Mouse (Mus musculus) forebrain, embryonic 13.5 days (tissue): ENCODE measurements around the gene Neu1. TPM values are rescaled to one million over a fixed set of nuclear protein-coding genes. Genes with fewer than 3 reads are reported as not detected.

Experiments
- ATAC-seq: fragments of 200-750 bp; cut with Nextera tagmentation; 2 replicates; pipeline ENCODE4 v1.8.0; 2017
- H3K27ac ChIP-seq: fragments of 300-500 bp; sonication (generic); 2 replicates; pipeline ENCODE4 v1.5.1; 2015; ENCODE audit warnings: inconsistent platforms, mild to moderate bottlenecking, moderate library complexity
- H3K27me3 ChIP-seq: fragments of 300-500 bp; sonication (generic); 2 replicates; pipeline ENCODE4 v1.6.1; 2015; ENCODE audit warnings: mild to moderate bottlenecking, inconsistent platforms
- H3K36me3 ChIP-seq: fragments of 300-500 bp; sonication (generic); 2 replicates; pipeline ENCODE4 v1.6.1; 2015; ENCODE audit warnings: mild to moderate bottlenecking, inconsistent platforms; ENCODE audit not compliant: poor library complexity, severe bottlenecking
- H3K4me1 ChIP-seq: fragments of 300-500 bp; sonication (generic); 2 replicates; pipeline ENCODE4 v1.6.1; 2015; ENCODE audit warnings: inconsistent platforms
- H3K4me2 ChIP-seq: fragments of 300-500 bp; sonication (generic); 2 replicates; pipeline ENCODE4 v1.6.1; 2015; ENCODE audit warnings: inconsistent platforms, mild to moderate bottlenecking, moderate library complexity
- H3K4me3 ChIP-seq: fragments of 300-500 bp; sonication (generic); 2 replicates; pipeline ENCODE4 v1.5.1; 2015; ENCODE audit warnings: mild to moderate bottlenecking, inconsistent platforms
- H3K9ac ChIP-seq: fragments of 300-500 bp; sonication (generic); 2 replicates; pipeline ENCODE4 v1.6.1; 2015; ENCODE audit warnings: mild to moderate bottlenecking, inconsistent platforms
- H3K9me3 ChIP-seq: fragments of 300-500 bp; sonication (generic); replicated peaks from 2 replicates; pipeline ENCODE4 v1.6.1; 2016; ENCODE audit warnings: inconsistent platforms
- WGBS: fragments of 180-500 bp; shearing (Covaris S2); methylation state at CpG from one replicate; pipeline ENCODE4 v1.1.7; 2015; 5-methylcytosine and 5-hydroxymethylcytosine counted together
- polyA plus RNA-seq: library from polyadenylated mRNA; unstranded; fragments of >200 nt; fragmentation: Nextera tagmentation; extraction: Ambion mirVana; gene quantifications from 2 replicates; pipeline ENCODE4 v1.2.1, GENCODE M21; 2015

Gene Neu1
- 18.0 and 18.7 TPM in 2 replicates for polyA plus RNA-seq

DNA sequence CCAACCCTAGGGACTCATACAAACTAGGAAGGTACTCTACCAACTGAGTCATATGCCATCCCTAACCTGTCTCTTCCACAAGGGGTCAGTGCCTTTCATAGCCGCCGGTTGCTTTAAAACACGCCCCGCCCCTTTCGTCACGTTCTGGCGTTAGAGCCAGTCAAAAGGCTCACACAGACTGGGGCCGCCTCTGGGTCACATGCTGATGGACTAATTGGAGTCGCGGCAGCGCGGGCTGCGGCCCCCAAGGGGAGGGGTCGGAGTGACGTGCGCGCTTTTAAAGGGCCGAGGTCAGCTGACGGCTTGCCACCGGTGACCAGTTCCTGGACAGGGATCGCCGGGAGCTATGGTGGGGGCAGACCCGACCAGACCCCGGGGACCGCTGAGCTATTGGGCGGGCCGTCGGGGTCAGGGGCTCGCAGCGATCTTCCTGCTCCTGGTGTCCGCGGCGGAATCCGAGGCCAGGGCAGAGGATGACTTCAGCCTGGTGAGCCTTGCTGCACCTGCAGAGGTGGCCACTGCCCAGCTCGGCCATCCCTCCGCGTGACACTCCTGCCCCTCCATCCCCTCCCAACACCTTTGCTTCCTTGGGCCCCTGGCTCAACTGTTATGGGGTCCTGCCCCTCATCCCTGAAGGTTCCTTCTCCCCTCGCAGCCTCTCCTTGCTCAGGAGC, at the start of gene Neu1:
Gene Neu1, plus strand, starts transcription at position 193 of the 674 bp plus-strand sequence.
- Histone ChIP-seq H3K4me3 (peak within 1 kb of the TSS; percentile 80), H3K27me3 (no peaks in the 10 kb centered on the region), H3K9ac (peak within 1 kb of the TSS; percentile 90), H3K4me1 (peaks cover 9% of the 10 kb centered on the region), H3K27ac (peak within 1 kb of the TSS; percentile 40), H3K9me3 (no peaks in the 10 kb centered on the region), H3K4me2 (peak within 1 kb of the TSS; percentile 98), H3K36me3 (peaks cover 20% of the 10 kb centered on the region; the same call in 1 of the 2 replicates)
- under 1% methylated on average over 37 of the region's 38 CpGs for WGBS
- ATAC-seq: peak; percentile 98

DNA sequence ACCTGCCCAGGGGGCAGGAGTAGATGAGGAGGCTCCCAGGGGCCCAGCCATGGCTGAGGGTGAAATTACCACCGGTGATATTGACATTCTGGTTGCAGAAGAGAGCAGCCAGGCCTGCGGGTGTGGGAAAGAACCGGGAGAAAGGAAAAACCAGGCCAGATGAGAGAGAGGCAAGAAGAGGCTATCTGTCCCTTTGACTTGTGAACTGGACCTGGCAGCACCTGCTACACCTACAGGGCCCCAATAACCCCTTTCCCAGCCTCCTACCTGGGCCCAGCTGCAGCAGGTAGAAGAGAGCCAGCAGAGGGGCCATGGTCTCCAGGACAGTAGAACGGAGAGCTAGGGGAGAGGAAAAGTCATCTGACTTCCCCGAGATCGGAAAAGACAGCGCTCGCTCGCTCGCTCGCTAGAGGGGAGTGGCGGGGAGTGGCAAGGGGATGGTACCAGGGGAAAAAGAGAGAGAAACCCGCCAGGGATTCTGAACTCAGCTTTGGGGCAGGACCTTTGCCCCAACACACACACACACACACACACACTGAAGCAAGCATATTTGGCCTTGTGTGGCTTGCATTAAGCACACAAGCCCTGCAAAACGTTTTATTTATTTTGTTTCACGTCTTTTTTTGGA, 49.3 kb upstream of the Neu1 start, which contains the start of gene Gm20547:
Gene Gm20547, minus strand, starts transcription at position 360 of the 628 bp plus-strand sequence.
- Histone ChIP-seq H3K4me3 (no peak within 1 kb of the TSS), H3K9ac (no peak within 1 kb of the TSS), H3K9me3 (no peaks in the 10 kb centered on the region), H3K27me3 (peaks cover 10% of the 10 kb centered on the region; the same call in 1 of the 2 replicates), H3K27ac (no peak within 1 kb of the TSS), H3K4me1 (no peaks in the 10 kb centered on the region), H3K36me3 (no peaks in the 10 kb centered on the region), H3K4me2 (no peak within 1 kb of the TSS)
- WGBS: 9% methylated on average over 15 of the region's 15 CpGs
- no peak for ATAC-seq

DNA sequence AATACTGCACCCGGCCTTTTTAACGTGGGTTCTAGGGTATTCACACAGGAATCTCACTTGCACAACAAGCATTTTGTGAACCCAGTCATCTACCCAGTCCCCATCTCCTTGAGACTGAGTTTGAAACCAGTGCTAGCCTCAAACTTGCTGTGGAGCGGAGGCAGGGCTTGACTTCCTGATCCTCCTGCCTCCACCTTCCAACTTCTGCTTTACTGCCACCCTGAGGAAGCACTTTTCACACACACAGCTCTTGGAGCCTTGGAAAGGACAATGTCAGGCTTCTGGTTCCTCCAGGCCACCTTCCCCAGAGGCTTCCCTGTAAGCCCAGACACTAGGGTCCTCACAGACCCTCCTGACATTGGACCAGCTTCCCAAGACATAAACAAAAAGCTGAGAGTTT, 47.7 kb upstream of the Neu1 start:
- no peaks in the 10 kb centered on the region for H3K9me3 ChIP-seq
- H3K27me3 ChIP-seq: peaks cover 10% of the 10 kb centered on the region; the same call in 1 of the 2 replicates
- no peak for ATAC-seq
- H3K36me3 ChIP-seq: no peaks in the 10 kb centered on the region
- H3K4me1 ChIP-seq: no peaks in the 10 kb centered on the region
- WGBS: 65% methylated on average over 3 of the region's 3 CpGs
- no peak overlapping the region for H3K9ac ChIP-seq
- H3K4me3 ChIP-seq: no peak overlapping the region
- no peak overlapping the region for H3K27ac ChIP-seq
- H3K4me2 ChIP-seq: no peak overlapping the region

DNA sequence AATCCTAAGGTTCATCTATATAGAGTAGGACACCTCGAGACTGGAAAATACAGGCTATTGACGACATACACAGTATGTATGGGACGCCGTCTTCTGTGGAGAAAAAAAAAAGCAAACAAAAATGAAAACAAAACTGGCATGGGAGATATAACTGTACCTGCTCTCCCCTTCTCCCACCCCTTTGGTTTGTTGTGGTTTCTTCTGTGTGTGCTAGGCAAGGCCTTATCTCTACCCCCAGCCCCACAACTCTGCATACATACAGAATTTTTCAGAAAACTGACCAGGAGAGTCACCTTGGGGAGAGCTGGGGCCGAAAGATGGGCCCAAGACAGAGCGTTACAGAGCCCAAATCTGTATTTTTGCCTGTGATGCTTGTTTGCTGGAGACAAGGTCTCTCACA, 46.3 kb upstream of the Neu1 start:
- Histone ChIP-seq H3K9me3 (no peaks in the 10 kb centered on the region), H3K36me3 (no peaks in the 10 kb centered on the region), H3K27ac (no peak overlapping the region), H3K27me3 (peaks cover 10% of the 10 kb centered on the region; the same call in 1 of the 2 replicates), H3K4me1 (no peaks in the 10 kb centered on the region), H3K4me2 (no peak overlapping the region), H3K4me3 (no peak overlapping the region), H3K9ac (no peak overlapping the region)
- no peak for ATAC-seq
- WGBS: 87% methylated on average over 6 of the region's 6 CpGs

DNA sequence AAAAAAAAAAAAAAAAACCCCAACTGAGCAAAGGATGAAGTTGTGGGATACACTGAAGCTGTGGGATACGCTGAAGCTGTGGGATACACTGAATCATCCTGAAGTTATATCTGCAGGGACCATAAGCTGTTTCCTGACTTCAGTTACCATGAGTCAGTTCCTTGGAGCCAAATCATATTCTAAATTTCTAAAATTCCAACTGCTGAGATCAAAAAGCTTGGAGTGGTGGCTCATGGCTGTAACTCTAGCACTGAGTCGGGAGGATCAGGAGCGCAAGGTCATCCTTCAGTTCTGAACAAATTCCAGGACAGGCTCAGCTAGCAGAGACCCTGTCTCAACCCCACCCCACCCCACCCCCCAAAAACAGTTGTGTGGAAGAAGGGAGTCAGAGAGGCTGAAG, 45.4 kb upstream of the Neu1 start:
- H3K9me3 ChIP-seq: no peaks in the 10 kb centered on the region
- no peak overlapping the region for H3K9ac ChIP-seq
- H3K4me2 ChIP-seq: no peak overlapping the region
- 89% methylated on average over 3 of the region's 3 CpGs for WGBS
- no peaks in the 10 kb centered on the region for H3K36me3 ChIP-seq
- no peak overlapping the region for H3K27ac ChIP-seq
- H3K27me3 ChIP-seq: peaks cover 10% of the 10 kb centered on the region; the same call in 1 of the 2 replicates
- no peak overlapping the region for H3K4me3 ChIP-seq
- no peak for ATAC-seq
- no peaks in the 10 kb centered on the region for H3K4me1 ChIP-seq

DNA sequence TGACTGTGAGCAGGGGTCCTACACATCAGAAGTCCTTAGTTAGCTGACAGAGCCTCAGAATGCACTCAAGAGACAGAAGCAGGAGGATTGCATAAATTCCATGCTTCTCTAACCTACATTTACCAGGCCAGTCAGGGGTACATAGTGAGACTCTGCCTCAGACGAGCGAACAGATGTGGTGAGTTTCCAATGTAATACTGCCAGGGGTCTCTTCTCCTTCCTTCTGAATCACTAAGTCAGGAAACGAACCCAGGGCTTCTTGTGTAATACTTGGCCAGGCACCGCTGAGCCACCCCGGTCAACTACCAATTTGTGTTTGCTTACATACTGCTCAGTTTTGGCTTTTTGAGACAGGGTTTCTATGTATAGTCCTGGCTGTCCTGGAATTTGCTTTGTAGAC, 43.1 kb upstream of the Neu1 start:
- Histone ChIP-seq H3K4me3 (no peak overlapping the region), H3K9me3 (no peaks in the 10 kb centered on the region), H3K9ac (no peak overlapping the region), H3K4me2 (no peak overlapping the region), H3K27me3 (no peaks in the 10 kb centered on the region), H3K4me1 (no peaks in the 10 kb centered on the region), H3K27ac (no peak overlapping the region), H3K36me3 (no peaks in the 10 kb centered on the region)
- no peak for ATAC-seq
- WGBS: 87% methylated on average over 5 of the region's 5 CpGs

DNA sequence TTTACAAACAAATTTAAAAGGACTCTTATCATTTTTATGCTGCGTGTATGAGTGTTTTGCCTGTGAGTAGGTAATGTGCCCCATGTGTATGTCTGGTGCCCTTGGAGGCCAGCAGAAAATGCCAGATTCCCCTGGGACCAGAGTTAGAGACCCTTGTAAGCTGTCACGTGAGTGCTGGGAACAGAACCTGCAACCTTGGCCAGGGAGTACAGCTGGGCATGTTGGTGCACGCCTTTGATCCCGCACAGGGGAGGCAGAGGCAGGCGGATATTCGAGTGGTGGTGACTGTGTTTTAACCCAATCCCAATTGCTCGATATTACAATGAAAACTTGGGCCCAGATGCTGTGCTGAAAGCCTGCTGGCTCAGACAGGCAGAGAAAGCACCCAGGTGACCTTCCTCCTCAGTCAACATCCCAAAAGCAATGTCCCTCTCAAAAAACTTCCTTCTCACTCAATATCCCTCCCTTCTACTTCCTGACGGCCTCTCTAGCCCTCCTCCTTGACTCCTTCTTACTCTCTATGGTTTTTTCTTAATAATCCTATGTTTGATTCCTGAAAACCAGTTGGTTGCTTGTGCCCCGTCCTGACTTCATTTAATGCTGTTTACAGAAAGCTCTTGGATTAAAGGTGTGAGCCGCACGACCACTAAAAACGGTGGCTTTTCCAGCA, 40.8 kb upstream of the Neu1 start:
- ATAC-seq: no peak
- WGBS: 87% methylated on average over 12 of the region's 12 CpGs
- Histone ChIP-seq H3K27me3 (no peaks in the 10 kb centered on the region), H3K9ac (no peak overlapping the region), H3K9me3 (no peaks in the 10 kb centered on the region), H3K4me2 (no peak overlapping the region), H3K36me3 (no peaks in the 10 kb centered on the region), H3K4me1 (peaks cover 10% of the 10 kb centered on the region), H3K27ac (no peak overlapping the region), H3K4me3 (no peak overlapping the region)

DNA sequence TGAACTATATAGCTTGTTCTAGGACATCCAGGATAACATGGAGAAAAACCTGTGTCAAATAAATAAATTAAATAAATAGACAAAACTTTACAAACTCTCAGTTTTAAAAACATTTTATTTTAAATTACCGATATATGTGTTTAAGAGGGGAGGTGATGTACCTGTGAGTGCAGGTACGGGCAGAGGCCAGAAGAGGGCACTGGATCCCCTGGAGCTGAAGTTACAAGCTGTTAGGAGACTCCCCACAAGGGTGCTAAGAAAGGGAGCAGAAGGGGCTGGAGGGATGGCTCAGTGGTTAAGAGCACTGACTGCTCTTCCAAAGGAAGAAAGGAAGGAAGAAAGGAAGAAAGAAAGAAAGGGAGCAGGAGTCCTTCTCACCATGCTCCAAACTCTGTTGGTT, 39.7 kb upstream of the Neu1 start:
- no peak overlapping the region for H3K27ac ChIP-seq
- H3K4me2 ChIP-seq: no peak overlapping the region
- peaks cover 21% of the 10 kb centered on the region for H3K4me1 ChIP-seq
- H3K36me3 ChIP-seq: peaks cover 10% of the 10 kb centered on the region
- H3K4me3 ChIP-seq: no peak overlapping the region
- no peaks in the 10 kb centered on the region for H3K27me3 ChIP-seq
- no peak overlapping the region for H3K9ac ChIP-seq
- no peak for ATAC-seq
- WGBS: 96% methylated on average over 2 of the region's 2 CpGs
- H3K9me3 ChIP-seq: no peaks in the 10 kb centered on the region

DNA sequence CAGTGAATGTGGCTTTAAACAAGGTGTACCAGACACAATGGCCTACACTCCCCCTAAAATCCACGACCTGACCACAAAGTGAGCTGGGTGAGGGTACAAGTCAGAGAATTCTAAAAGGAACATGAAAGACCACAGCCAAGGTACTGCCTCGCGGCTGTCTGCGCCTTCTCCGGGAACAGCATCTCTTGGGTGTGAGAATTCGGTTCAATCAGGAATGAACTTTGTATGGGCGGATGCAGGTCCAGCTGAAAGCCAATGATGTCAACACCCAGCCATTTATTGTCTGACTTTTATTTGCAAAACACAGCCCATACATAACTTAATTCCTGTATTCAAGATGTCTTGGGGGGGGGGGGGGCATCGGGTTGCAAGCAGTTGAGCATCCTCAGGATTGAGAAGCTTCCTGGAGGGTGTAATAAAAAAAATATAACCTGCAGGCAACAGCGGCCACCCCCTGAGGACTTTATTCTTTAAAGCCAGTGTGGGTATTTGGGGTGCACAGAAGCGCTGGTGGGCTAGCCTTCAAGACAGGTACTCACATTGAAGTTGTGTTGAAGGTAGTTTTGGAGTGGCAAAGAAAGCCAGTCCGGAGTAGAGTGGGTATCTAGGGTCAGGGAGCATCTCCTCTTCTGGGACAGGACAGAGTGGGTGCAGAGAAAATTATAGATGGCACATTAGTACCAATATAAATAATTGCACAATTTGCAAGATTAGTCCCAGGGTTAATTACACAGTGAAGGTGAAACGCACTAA, 37.8 kb upstream of the Neu1 start:
- H3K9ac ChIP-seq: peak overlapping the region; percentile 70; the same call in 1 of the 2 replicates
- peak overlapping the region; percentile 79 for H3K4me3 ChIP-seq
- H3K36me3 ChIP-seq: peaks cover 12% of the 10 kb centered on the region
- peak overlapping the region; percentile 91 for H3K27ac ChIP-seq
- H3K9me3 ChIP-seq: no peaks in the 10 kb centered on the region
- ATAC-seq: no peak
- peaks cover 37% of the 10 kb centered on the region for H3K4me1 ChIP-seq
- peak overlapping the region; percentile 82 for H3K4me2 ChIP-seq
- no peaks in the 10 kb centered on the region for H3K27me3 ChIP-seq
- WGBS: 69% methylated on average over 12 of the region's 12 CpGs

DNA sequence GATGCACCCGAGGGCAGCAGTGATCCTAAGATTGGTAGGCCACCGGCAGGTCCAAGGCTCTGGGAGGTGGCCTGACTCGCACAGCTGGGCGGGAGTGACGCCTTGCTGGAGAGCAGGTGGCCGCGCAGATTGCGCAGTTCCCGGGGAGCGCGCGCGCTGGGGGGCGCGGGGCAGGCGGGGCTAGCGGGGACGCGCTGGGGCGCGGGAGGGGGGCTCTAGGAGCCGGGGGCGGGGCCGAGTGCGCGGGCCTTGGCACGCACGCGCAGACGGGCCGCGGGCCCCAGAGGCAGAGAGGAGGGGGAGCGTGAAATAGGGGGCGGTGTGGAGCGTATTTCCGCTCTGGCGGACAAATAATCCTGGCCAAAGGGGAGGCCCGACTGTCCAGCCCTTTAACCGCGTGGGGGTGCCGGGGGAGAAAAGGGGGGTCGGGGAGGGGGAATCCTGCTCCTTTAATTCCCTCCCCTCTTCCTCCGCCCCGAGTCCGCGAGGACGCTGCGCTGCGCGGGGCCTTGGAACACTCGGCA, 36.9 kb upstream of the Neu1 start:
- Histone ChIP-seq H3K27ac (peak overlapping the region; percentile 91), H3K4me1 (peaks cover 37% of the 10 kb centered on the region), H3K4me2 (peak overlapping the region; percentile 82), H3K4me3 (peak overlapping the region; percentile 79), H3K27me3 (no peaks in the 10 kb centered on the region), H3K9ac (peak overlapping the region; percentile 96), H3K36me3 (peaks cover 12% of the 10 kb centered on the region), H3K9me3 (no peaks in the 10 kb centered on the region)
- 0% methylated on average over 24 of the region's 51 CpGs for WGBS
- ATAC-seq: peak; percentile 87

DNA sequence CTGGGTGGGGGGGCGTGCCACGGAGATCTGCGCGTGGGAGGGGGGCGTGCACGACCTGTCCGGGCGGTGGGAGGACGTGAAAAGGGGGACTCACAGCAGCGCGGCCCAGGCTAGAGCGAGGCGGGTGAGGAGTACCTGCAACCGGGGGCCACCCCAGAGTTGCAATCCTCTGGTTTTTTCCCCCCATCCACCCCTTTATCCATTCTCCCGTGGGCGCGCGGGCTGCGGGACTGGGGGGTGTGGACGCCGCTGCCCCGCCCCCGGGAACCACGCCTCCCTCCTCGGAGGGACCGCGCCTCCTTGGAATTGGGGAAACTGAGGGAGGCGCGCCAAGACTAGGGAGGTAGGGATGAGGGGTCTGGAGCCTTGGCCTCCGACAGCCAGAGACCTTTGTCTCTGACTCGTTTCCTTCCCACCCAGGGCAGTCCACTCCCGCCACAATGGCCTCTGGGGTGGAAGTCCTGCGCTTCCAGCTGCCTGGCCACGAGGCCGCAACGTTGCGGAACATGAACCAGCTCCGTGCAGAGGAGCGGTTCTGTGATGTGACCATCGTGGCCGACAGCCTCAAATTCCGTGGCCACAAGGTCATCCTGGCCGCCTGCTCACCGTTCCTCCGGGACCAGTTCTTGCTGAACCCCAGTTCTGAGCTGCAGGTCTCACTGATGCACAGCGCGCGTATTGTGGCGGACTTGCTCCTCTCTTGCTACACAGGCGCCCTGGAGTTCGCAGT, 36.1 kb upstream of the Neu1 start:
- ATAC-seq: peak; percentile 34
- Histone ChIP-seq H3K36me3 (peaks cover 12% of the 10 kb centered on the region), H3K4me2 (peak overlapping the region; percentile 82), H3K9me3 (no peaks in the 10 kb centered on the region), H3K9ac (peak overlapping the region; percentile 96), H3K27me3 (no peaks in the 10 kb centered on the region), H3K27ac (peak overlapping the region; percentile 91), H3K4me3 (peak overlapping the region; percentile 79), H3K4me1 (peaks cover 42% of the 10 kb centered on the region)
- WGBS: 6% methylated on average over 44 of the region's 51 CpGs
